Mouse (Mus musculus) forebrain, embryonic 15.5 days (tissue): ENCODE data around the gene Crat. TPM values are rescaled to one million over a fixed set of nuclear protein-coding genes. Genes with fewer than 3 reads are reported as not detected.

ENCODE experiments used
- ATAC-seq: fragments of 200-750 bp; cut with Nextera tagmentation; replicated peaks from 2 replicates; pipeline ENCODE4 v1.8.0; 2017; ENCODE audit warnings: mild to moderate bottlenecking, moderate TSS enrichment, moderate library complexity
- H3K27ac ChIP-seq: fragments of 300-500 bp; sonication (generic); replicated peaks from 2 replicates; pipeline ENCODE4 v1.5.1; 2015; ENCODE audit warnings: mild to moderate bottlenecking, inconsistent platforms
- H3K27me3 ChIP-seq: fragments of 300-500 bp; sonication (generic); 2 replicates; pipeline ENCODE4 v1.6.1; 2015; ENCODE audit warnings: inconsistent platforms
- H3K36me3 ChIP-seq: fragments of 300-500 bp; sonication (generic); 2 replicates; pipeline ENCODE4 v1.6.1; 2015; ENCODE audit warnings: mild to moderate bottlenecking, inconsistent platforms
- H3K4me1 ChIP-seq: fragments of 300-500 bp; sonication (generic); 2 replicates; pipeline ENCODE4 v1.6.1; 2015; ENCODE audit warnings: inconsistent platforms
- H3K4me2 ChIP-seq: fragments of 300-500 bp; sonication (generic); replicated peaks from 2 replicates; pipeline ENCODE4 v1.6.1; 2015; ENCODE audit warnings: mild to moderate bottlenecking, inconsistent platforms
- H3K4me3 ChIP-seq: fragments of 300-500 bp; sonication (generic); 2 replicates; pipeline ENCODE4 v1.5.1; 2015; ENCODE audit warnings: mild to moderate bottlenecking, inconsistent platforms
- H3K9ac ChIP-seq: fragments of 300-500 bp; sonication (generic); replicated peaks from 2 replicates; pipeline ENCODE4 v1.6.1; 2015; ENCODE audit warnings: mild to moderate bottlenecking, inconsistent platforms
- H3K9me3 ChIP-seq: fragments of 300-500 bp; sonication (generic); 2 replicates; pipeline ENCODE4 v1.6.1; 2016; ENCODE audit warnings: inconsistent platforms
- WGBS: fragments of 180-500 bp; shearing (Covaris S2); methylation state at CpG from one replicate; pipeline ENCODE4 v1.1.7; 2015; ENCODE audit warnings: mixed read lengths; 5-methylcytosine and 5-hydroxymethylcytosine counted together
- polyA plus RNA-seq: library from polyadenylated mRNA; unstranded; fragments of >200 nt; fragmentation: Nextera tagmentation; extraction: Ambion mirVana; gene quantifications from 2 replicates; pipeline ENCODE4 v1.2.1, GENCODE M21; 2015

Crat gene
- polyA plus RNA-seq, 1 experiment from 2014 or later: 22.6 TPM

DNA sequence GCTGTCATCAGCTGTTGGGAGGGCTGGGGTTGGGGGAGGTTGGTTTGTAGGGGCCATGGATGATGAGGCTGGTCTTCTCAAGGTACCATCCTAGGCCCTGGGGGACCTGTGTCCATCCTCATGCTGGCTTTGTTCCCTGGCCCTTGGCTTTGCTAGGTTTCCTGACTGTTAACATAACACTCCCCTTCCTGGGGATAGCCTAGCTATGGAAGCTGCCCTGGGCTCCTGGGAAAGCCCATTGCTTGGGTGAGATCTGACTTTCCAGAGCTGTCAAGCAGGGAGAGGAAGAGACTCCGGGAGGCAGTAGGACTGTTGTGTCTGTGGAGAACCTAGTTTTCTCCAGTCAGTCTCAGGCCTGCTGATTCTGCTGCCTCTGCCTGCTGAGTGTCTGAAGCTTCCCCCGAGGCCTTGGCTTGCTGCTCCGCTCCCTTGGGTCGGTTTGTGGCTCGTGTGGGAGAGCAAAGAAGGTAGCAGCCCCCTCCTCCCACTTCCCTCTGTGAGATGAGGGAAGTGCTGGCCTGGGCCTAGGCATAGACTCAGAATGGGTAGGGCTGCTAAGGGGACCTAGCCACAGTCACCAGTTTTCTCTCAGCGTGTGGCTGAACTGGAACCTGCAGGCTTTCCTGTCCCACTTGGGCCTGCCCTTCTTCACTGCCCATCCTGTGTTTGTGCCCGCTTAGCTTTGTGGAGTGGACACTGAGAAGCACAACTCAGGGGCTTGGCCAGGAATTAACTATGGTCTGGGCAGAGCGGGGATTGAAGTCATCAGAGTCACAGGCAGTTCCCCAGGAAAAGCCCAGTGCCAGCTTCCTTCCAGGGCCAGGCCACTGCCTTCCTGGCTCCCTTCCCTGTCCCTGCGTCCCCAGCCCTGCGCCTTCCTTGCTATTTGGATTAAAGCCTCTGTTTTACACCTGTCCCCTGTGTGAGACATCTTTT is 31.5 kb upstream of the Crat start:
- no peak overlapping the region for H3K4me2 ChIP-seq
- H3K9ac ChIP-seq: no peak overlapping the region
- ATAC-seq: no peak
- WGBS: 86% methylated on average over 10 of the region's 10 CpGs
- no peak overlapping the region for H3K4me3 ChIP-seq
- no peaks in the 10 kb centered on the region for H3K27me3 ChIP-seq
- H3K9me3 ChIP-seq: no peaks in the 10 kb centered on the region
- H3K27ac ChIP-seq: no peak overlapping the region
- H3K36me3 ChIP-seq: peaks cover 34% of the 10 kb centered on the region
- H3K4me1 ChIP-seq: peaks cover 17% of the 10 kb centered on the region

DNA sequence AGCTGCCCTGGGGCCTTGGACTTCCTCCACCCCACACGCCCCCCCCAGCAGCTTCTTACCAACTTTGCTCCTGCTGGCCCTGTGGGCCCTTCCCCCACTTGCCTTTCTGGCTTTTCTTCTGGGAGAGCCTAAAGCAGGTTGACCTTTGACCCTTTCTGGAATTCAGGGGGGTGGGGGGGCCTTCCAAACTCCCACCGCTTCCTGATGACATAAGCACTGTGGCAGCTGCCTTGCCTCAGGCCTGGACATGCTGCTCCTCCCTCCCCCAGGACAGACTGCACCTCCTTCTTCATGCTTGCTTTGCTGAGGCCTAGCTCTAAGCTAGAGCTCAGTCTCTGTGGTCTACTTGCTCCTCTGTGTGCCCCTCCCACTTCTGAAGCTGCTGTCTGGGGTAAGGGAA is 29.7 kb upstream of the Crat start:
- peaks cover 36% of the 10 kb centered on the region for H3K4me1 ChIP-seq
- no peaks in the 10 kb centered on the region for H3K9me3 ChIP-seq
- H3K27me3 ChIP-seq: no peaks in the 10 kb centered on the region
- H3K36me3 ChIP-seq: peaks cover 31% of the 10 kb centered on the region
- H3K9ac ChIP-seq: no peak overlapping the region
- WGBS: 42% methylated on average over 2 of the region's 2 CpGs
- no peak overlapping the region for H3K4me2 ChIP-seq
- no peak for ATAC-seq
- no peak overlapping the region for H3K27ac ChIP-seq
- H3K4me3 ChIP-seq: no peak overlapping the region

DNA sequence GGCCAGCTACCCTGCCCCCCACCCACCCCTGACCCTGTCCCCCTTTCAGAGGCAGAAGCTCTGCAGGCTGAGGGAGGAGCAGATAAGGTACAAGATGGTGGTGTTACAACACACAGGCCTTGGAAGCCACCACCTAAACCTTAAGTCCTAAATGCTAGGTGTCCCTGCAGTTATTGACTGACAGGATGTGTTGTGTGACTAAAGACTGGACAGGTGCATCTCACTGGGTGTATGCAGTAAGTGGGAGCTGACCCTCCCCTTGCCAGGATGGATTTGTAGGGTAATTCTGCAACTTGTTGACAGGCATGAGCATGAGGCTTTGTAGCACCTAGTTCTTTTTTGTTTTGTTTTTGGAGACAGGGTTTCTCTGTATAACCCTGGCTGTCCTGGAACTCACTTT is 28.8 kb upstream of the Crat start:
- no peaks in the 10 kb centered on the region for H3K9me3 ChIP-seq
- ATAC-seq: no peak
- H3K27me3 ChIP-seq: no peaks in the 10 kb centered on the region
- H3K27ac ChIP-seq: no peak overlapping the region
- no peak overlapping the region for H3K4me2 ChIP-seq
- H3K4me3 ChIP-seq: no peak overlapping the region
- H3K9ac ChIP-seq: no peak overlapping the region
- peaks cover 24% of the 10 kb centered on the region for H3K36me3 ChIP-seq
- peaks cover 40% of the 10 kb centered on the region for H3K4me1 ChIP-seq

DNA sequence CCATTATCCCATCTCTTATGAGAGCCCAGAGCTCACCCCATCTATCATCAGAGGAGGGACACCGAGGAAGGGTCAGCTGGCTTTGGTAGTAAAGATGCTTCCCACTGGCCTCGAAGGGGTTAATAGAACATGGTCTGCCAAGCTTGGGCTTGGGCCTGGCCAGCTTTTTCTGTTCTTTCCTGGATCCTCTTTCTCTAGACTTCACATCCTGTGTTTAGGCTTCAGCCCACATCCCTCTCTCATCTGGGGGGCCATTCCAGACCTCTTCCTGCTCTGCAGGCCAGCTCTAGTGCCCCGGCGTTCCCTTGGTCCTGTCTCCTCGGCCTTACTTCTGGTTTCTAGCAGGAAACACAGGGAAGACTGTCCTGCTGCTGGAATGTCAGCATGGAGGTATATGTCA is 28.4 kb upstream of the Crat start:
- no peak overlapping the region for H3K4me3 ChIP-seq
- no peak overlapping the region for H3K4me2 ChIP-seq
- H3K27ac ChIP-seq: no peak overlapping the region
- ATAC-seq: no peak
- 88% methylated on average over 5 of the region's 5 CpGs for WGBS
- no peaks in the 10 kb centered on the region for H3K27me3 ChIP-seq
- no peaks in the 10 kb centered on the region for H3K9me3 ChIP-seq
- H3K9ac ChIP-seq: no peak overlapping the region
- H3K36me3 ChIP-seq: peaks cover 28% of the 10 kb centered on the region
- peaks cover 40% of the 10 kb centered on the region for H3K4me1 ChIP-seq

DNA sequence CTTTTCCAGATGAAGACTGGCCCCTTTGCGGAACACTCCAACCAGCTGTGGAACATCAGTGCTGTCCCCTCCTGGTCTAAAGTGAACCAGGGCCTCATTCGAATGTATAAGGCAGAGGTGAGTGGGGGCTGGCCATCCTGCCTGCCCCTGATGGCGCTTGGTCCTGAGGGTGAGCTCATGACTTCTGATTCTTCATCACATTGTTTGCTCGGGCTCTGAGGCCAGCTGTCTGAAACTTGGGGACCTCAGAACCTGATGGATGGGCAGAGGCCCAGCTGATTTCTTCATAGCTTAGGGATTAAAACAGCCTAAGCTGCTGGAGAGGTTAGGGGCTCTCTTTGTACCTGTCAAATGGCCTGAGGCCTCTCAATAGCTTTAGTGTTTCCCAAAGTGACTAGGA is 27.7 kb upstream of the Crat start:
- no peak overlapping the region for H3K4me3 ChIP-seq
- H3K4me2 ChIP-seq: no peak overlapping the region
- peak overlapping the region; percentile 94 for H3K27ac ChIP-seq
- H3K9ac ChIP-seq: 0 out of 2 replicates have a peak overlapping the region, but pooled peaks have one; percentile 34
- 72% methylated on average over 4 of the region's 4 CpGs for whole genome bisulfite sequencing
- H3K27me3 ChIP-seq: no peaks in the 10 kb centered on the region
- no peaks in the 10 kb centered on the region for H3K9me3 ChIP-seq
- peaks cover 31% of the 10 kb centered on the region for H3K36me3 ChIP-seq
- H3K4me1 ChIP-seq: peaks cover 40% of the 10 kb centered on the region
- ATAC-seq: no peak

DNA sequence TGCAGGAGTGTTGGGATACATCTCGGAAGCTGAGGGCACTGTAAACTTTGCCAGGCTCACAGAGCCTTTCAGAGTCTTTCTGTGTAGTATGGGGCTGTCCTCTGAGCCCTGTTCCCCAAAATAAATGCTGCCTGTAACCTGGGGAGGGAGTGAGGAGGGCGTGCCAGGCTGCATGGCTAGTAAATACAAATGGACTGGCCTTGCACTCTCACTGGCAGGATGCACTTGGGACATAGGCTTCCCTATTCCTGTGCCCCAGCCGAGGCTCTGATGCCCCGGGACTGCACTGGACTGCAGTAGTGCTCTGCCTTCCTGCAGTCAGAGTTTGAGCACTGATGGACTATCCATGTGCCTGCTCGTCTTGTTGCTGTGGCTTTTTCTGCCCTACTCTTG is 26.9 kb upstream of the Crat start:
- Histone ChIP-seq H3K27me3 (no peaks in the 10 kb centered on the region), H3K27ac (peak overlapping the region; percentile 94), H3K9ac (peak overlapping the region; percentile 34), H3K4me2 (peak overlapping the region; percentile 28), H3K36me3 (peaks cover 36% of the 10 kb centered on the region), H3K4me1 (peaks cover 40% of the 10 kb centered on the region), H3K4me3 (peak overlapping the region; percentile 12; the same call in 1 of the 2 replicates), H3K9me3 (no peaks in the 10 kb centered on the region)
- 58% methylated on average over 5 of the region's 5 CpGs for WGBS
- ATAC-seq: no peak

DNA sequence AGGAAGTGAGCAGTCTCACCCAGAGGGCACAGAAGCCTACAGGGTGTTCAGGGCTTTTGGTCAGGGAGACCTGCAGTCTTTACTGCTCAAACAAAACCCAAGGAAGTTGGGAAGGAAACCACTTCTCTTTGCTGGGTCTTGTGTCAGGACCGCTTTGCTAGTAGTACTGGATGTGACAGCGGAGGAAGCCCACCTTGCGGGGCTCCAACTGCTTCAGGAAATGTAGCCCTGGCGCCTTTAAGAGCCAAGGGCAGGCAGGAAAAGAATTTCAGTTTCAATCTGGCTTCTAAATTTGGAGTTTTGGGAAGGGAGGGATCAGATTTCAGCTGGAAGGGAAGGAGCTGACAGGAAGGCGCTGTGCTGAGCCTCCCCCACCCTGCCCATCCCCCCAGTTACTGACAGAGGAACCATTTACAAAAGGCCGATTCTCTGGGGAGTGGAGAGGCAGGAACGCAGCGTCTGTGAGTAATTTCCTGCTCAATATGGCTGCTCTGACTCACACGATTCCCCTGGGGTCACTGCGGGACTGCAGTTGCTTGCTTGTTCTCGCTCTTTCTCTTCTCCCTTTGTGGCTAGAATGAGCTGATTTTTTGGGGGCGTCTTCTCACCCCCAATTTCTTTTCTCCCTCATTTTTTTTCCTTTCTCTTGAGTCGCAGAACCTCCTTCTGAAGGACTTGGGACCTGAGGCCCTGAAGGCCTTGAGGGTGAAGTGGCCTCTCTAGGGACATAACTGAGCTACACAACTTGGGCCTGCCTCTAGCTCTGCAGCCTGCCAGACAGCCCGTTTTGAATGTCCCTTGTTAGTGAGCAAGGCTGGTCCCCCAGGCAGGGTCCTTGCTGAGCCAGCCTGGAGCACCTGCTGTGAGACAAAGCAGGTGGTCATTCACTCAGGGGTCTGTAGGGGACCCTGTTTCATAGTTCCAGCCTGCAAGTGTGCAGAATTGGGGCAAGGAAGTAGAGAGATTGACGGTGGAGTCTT is 26.2 kb upstream of the Crat start:
- no peaks in the 10 kb centered on the region for H3K27me3 ChIP-seq
- ATAC-seq: peak; percentile 72
- peak overlapping the region; percentile 94 for H3K27ac ChIP-seq
- peak overlapping the region; percentile 12 for H3K4me3 ChIP-seq
- H3K4me2 ChIP-seq: peak overlapping the region; percentile 28
- H3K36me3 ChIP-seq: peaks cover 39% of the 10 kb centered on the region
- H3K9me3 ChIP-seq: no peaks in the 10 kb centered on the region
- peak overlapping the region; percentile 34 for H3K9ac ChIP-seq
- 3% methylated on average over 15 of the region's 15 CpGs for WGBS
- H3K4me1 ChIP-seq: peaks cover 40% of the 10 kb centered on the region

DNA sequence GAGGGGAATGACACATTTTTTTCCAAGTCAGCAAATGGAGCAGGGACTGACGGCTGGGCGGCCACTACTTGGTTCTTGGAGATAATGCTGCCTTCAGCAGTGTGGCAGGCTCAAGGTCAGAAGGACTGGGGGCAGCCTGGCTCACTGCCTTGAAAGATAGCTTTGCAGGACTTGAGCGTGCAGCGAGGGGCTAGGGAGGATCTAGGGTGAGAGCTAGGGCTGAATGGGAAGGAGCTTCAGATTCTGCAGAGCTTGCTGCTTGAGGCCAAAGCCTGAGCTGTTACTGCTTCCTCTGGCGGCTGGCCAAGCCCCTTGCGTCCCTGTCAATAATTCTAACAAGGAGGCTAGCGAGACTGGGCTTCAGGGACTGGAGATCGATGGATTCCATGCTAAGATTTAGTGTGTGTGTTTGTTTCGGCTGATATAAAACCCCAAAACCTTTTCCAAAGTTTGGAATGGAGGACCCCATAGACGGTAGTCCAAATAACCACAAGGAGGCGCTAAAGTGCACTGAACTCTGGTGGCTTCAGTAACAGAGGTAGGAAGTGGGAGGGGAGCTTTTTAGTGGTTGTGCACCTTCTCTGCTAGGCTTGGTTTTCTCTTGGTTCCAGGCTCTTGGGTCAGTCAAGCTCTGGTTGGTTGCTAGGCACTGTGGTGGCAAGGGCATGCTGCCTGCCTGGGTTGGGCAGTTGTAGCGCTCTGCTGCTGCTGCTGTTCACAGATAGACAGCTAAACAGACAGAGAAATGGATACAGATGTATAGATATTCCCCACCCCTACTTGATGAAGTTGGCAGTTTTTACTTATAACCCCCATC is 25.3 kb upstream of the Crat start:
- Histone ChIP-seq H3K9ac (peak overlapping the region; percentile 34; the same call in 1 of the 2 replicates), H3K27me3 (no peaks in the 10 kb centered on the region), H3K4me3 (no peak overlapping the region), H3K36me3 (peaks cover 39% of the 10 kb centered on the region), H3K27ac (peak overlapping the region; percentile 94), H3K4me2 (no peak overlapping the region), H3K9me3 (no peaks in the 10 kb centered on the region), H3K4me1 (peaks cover 40% of the 10 kb centered on the region)
- WGBS: 13% methylated on average over 12 of the region's 12 CpGs
- peak; percentile 45 for ATAC-seq

DNA sequence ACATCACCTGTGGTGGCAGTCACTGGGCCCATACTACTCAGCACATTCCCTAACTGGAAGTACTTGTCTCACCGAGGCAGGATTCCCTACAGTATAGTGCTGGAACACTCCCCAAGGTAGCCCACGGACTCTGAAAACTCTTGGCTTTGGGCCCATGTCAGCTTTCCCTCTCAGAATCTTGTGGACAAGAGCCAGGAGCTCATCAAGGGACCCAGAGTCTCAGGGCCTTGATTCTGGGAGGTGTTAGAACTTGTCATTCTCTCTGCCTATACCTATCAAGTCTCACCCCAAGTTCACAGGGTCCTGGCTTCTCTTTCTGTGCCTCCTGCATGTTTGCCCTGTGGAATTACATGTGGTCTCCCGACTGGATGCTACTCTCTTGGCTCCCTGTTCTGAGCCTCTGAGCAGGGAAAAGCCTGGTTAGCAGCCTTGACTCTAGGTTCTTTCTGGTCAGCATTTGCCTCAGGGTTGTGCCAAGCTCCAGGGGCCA is 24.6 kb upstream of the Crat start:
- 0 out of 2 replicates have a peak overlapping the region, but pooled peaks have one; percentile 0 for H3K9ac ChIP-seq
- H3K27me3 ChIP-seq: no peaks in the 10 kb centered on the region
- no peak overlapping the region for H3K4me3 ChIP-seq
- peaks cover 39% of the 10 kb centered on the region for H3K4me1 ChIP-seq
- H3K4me2 ChIP-seq: no peak overlapping the region
- WGBS: 48% methylated on average over 3 of the region's 3 CpGs
- peaks cover 39% of the 10 kb centered on the region for H3K36me3 ChIP-seq
- peak overlapping the region; percentile 94 for H3K27ac ChIP-seq
- no peak for ATAC-seq
- no peaks in the 10 kb centered on the region for H3K9me3 ChIP-seq

DNA sequence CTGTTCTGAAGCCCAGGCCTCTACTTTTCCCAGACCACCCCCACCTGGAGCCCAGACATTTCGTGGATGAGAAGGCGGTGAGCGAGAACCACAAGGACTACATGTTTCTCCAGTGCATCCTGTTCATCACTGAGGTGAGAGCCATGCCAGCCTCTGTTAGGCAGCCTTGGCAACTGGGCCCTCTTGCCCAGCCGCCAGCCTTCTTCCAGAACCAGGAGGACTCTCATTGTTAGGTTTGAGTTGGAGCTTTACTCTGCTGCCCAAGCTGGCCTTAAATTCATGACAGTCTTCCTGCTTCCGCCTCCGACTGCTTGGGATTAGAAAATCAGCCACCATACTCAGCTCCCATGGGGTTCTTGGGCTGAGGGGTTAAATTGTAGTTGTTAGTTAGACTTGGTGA is 24.0 kb upstream of the Crat start:
- Histone ChIP-seq H3K36me3 (peaks cover 42% of the 10 kb centered on the region), H3K27ac (peak overlapping the region; percentile 94; the same call in 1 of the 2 replicates)
- no peak for ATAC-seq

DNA sequence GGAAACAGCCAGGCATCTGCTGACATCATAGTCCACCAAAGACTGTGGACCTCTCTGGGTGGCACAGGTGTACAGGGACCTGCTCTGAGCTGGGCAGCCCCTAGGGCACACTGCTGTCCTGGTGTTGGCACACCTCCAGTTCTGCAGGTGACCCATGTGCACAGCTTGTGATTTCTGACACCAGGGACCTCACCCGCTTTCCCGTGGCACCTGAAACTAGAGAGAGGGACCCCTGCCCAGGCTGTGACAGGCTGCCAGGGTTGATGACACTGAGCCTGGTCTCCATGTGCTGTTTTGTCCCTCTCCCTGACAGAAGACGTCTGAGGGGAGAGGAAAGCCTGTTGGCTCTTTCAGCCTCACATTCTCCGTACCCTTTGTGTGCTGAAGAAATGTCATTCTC is 22.2 kb upstream of the Crat start:
- H3K36me3 ChIP-seq: peaks cover 49% of the 10 kb centered on the region
- ATAC-seq: no peak
- no peak overlapping the region for H3K9ac ChIP-seq
- no peaks in the 10 kb centered on the region for H3K27me3 ChIP-seq
- peaks cover 30% of the 10 kb centered on the region for H3K4me1 ChIP-seq
- no peak overlapping the region for H3K27ac ChIP-seq
- no peaks in the 10 kb centered on the region for H3K9me3 ChIP-seq
- WGBS: 89% methylated on average over 4 of the region's 4 CpGs
- H3K4me3 ChIP-seq: no peak overlapping the region
- H3K4me2 ChIP-seq: no peak overlapping the region

More for the DNA sequence above, 24.0 kb upstream of the Crat start:
- Histone ChIP-seq H3K4me1 (peaks cover 37% of the 10 kb centered on the region), H3K27me3 (no peaks in the 10 kb centered on the region), H3K9me3 (no peaks in the 10 kb centered on the region), H3K4me3 (no peak overlapping the region), H3K4me2 (no peak overlapping the region), H3K9ac (no peak overlapping the region)
- WGBS: 91% methylated on average over 6 of the region's 6 CpGs
